Mouse (Mus musculus) liver, embryonic 14.5 days (tissue): Measurements from ENCODE around the gene Cpeb3. TPM values are rescaled to one million over a fixed set of nuclear protein-coding genes. Genes with fewer than 3 reads are reported as not detected.

ENCODE experiments used
- ATAC-seq: fragments of 200-750 bp; cut with Nextera tagmentation; 2 replicates; pipeline ENCODE4 v1.8.0; 2017; ENCODE audit warnings: moderate number of reproducible peaks, mild to moderate bottlenecking, moderate library complexity; ENCODE audit not compliant: insufficient read depth
- DNase-seq, 3 experiments: peaks; one replicate each; pipeline ENCODE4 v3.0.0-alpha.2; 2012 to 2013; ENCODE audit warnings: low read depth in 3 of 3, low spot score in 3 of 3
- H3K27ac ChIP-seq: fragments of 300-500 bp; sonication (generic); 2 replicates; pipeline ENCODE4 v1.5.1; 2014; ENCODE audit warnings: moderate library complexity, mild to moderate bottlenecking, control low read depth, inconsistent platforms
- H3K27me3 ChIP-seq: fragments of 300-500 bp; sonication (generic); 2 replicates; pipeline ENCODE4 v1.6.1; 2014; ENCODE audit warnings: mild to moderate bottlenecking, low read length, moderate library complexity; ENCODE audit not compliant: control insufficient read depth, insufficient read depth
- H3K36me3 ChIP-seq: fragments of 300-500 bp; sonication (generic); replicated peaks from 2 replicates; pipeline ENCODE4 v1.6.1; 2014; ENCODE audit warnings: low read depth; ENCODE audit not compliant: control insufficient read depth, insufficient read depth
- H3K4me1 ChIP-seq, 2 experiments: fragments of 200-500 bp in 1 of 2; fragments of 300-500 bp in 1 of 2; sonication (generic) in 1 of 2; replicated peaks; 2 replicates each; pipeline ENCODE4 v1.6.1; 2012 to 2014; ENCODE audit warnings: antibody characterized with exemption in 1 of 2, inconsistent platforms in 1 of 2, low read length in 1 of 2; ENCODE audit not compliant: control insufficient read depth in 2 of 2, insufficient read depth in 2 of 2
- H3K4me2 ChIP-seq: fragments of 300-500 bp; sonication (generic); 2 replicates; pipeline ENCODE4 v1.6.1; 2014; ENCODE audit warnings: low read depth, mild to moderate bottlenecking, control low read depth, moderate library complexity
- H3K4me3 ChIP-seq, 2 experiments: fragments of 200-500 bp in 1 of 2; fragments of 300-500 bp in 1 of 2; sonication (generic) in 1 of 2; 2 replicates each; pipeline ENCODE4 v1.5.1; 2012 to 2014; ENCODE audit warnings: low read depth in 2 of 2, low read length in 2 of 2, mild to moderate bottlenecking in 2 of 2, control low read depth in 1 of 2, inconsistent platforms in 1 of 2, moderate library complexity in 1 of 2; ENCODE audit not compliant: insufficient read depth in 1 of 2
- H3K9ac ChIP-seq: fragments of 300-500 bp; sonication (generic); replicated peaks from 2 replicates; pipeline ENCODE4 v1.6.1; 2014; ENCODE audit warnings: mild to moderate bottlenecking, control low read depth, moderate library complexity
- H3K9me3 ChIP-seq: fragments of 300-500 bp; sonication (generic); 2 replicates; pipeline ENCODE4 v1.6.1; 2016; ENCODE audit warnings: low read length, mixed read lengths; ENCODE audit not compliant: control insufficient read depth
- CTCF ChIP-seq: IDR thresholded peaks from 2 replicates; pipeline ENCODE4 v1.5.1; 2016; ENCODE audit warnings: antibody characterized with exemption, low read depth, control low read depth
- EP300 ChIP-seq: IDR thresholded peaks from 2 replicates; pipeline ENCODE4 v1.6.1; 2016; ENCODE audit warnings: antibody characterized with exemption, low read depth
- WGBS: fragments of 180-500 bp; shearing (Covaris S2); extraction: QIAGEN DNeasy Blood & Tissue Kit; methylation state at CpG from one replicate; pipeline ENCODE4 v1.1.7; 2014; ENCODE audit not compliant: insufficient replicate concordance; 5-methylcytosine and 5-hydroxymethylcytosine counted together
- polyA plus RNA-seq, 2 experiments: library from polyadenylated mRNA; depleted of rRNA in 1 of 2; stranded (reverse) in 1 of 2; unstranded in 1 of 2; fragments of >200 nt; fragmentation: Nextera tagmentation in 1 of 2; extraction: Ambion mirVana in 1 of 2; gene quantifications; 2 replicates each; pipeline versions ENCODE4 v1.2.1 to v1.2.3; 2012 to 2014

Cpeb3 gene
- polyA plus RNA-seq, 2 experiments = 1.9 to 2.4 TPM

- Histone ChIP-seq H3K36me3 (no peaks in the 10 kb centered on the region), H3K4me2 (no peak overlapping the region), H3K27ac (no peak overlapping the region), H3K9ac (no peak overlapping the region), H3K4me3 (no peak overlapping the region), H3K27me3 (no peaks in the 10 kb centered on the region), H3K9me3 (no peaks in the 10 kb centered on the region), H3K4me1 (no peaks in the 10 kb centered on the region)
- 82% methylated on average over 4 of the region's 4 CpGs for WGBS
- no peak for DNase-seq
- TF ChIP-seq EP300 (no peak), CTCF (no peak)
- no peak for ATAC-seq
Measured at GRCm38 (mm10) chr19:37133666-37134065, 74.7 kb downstream of the Cpeb3 start.

DNA sequence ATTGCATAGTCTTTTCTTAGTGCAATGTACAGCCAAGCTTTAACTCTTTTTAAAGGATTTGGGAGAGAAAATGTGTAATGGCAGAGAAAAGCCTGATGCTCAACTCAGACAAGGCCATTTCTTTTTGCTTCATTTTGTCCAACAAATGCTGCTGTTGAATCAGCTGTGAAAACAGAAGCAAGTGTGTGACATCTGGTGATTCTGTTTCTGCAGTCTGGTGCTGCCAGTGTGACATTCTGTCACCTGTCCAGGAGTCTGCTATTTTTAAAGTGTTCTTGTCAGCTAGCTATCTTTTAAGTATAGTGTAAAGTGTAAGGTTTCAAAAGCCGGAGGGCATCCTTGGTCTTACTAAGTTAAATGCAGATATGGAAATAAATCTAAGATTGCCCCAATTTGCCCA, 76.7 kb downstream of the Cpeb3 start:
- Histone ChIP-seq H3K27me3 (no peaks in the 10 kb centered on the region), H3K4me3 (no peak overlapping the region), H3K4me2 (no peak overlapping the region), H3K9me3 (no peaks in the 10 kb centered on the region), H3K36me3 (no peaks in the 10 kb centered on the region), H3K9ac (no peak overlapping the region), H3K27ac (no peak overlapping the region), H3K4me1 (no peaks in the 10 kb centered on the region; a peak in 1 of 4 replicates)
- TF ChIP-seq CTCF (no peak), EP300 (no peak)
- DNase-seq (no peak), ATAC-seq (no peak)
- 74% methylated on average over 1 of the region's 1 CpGs for WGBS

GRCm38 (mm10) chr19:37128461-37128860, 79.9 kb downstream of the Cpeb3 start:
- TF ChIP-seq CTCF = no peak
- TF ChIP-seq EP300 = no peak
- Histone ChIP-seq H3K4me1 (no peaks in the 10 kb centered on the region; a peak in 1 of 4 replicates), H3K27me3 (no peaks in the 10 kb centered on the region), H3K9ac (no peak overlapping the region), H3K4me2 (no peak overlapping the region), H3K36me3 (no peaks in the 10 kb centered on the region), H3K4me3 (no peak overlapping the region), H3K27ac (no peak overlapping the region), H3K9me3 (no peaks in the 10 kb centered on the region)
- WGBS = 37% methylated on average over 4 of the region's 4 CpGs
- no peak for ATAC-seq
- DNase-seq = no peak

DNA sequence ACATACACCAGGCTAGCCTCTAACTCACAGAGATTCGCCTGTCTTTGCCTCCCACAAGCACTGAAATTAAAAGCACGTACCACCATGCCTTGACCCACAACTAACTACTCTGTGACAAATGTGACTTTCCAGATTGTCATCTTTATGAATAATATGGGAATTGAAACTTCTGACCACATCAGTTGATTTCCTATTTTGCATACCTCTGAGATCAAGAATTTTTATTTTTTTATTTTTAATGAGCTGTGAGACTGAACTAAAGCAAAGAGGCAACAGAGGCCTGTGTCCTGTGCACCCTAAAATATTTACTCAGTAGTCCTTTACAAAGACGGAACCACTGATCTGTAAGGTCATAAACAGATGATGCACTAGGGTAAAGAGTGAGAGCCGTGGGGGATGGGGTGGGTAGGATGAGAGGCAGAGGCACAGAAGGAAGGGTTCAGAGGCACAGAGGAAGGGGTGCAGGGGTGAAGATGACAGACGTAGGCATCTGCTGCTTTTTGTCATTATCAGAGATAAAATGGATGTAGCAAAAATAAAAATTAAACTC, 81.3 kb downstream of the Cpeb3 start:
- no peak for DNase-seq
- WGBS = 66% methylated on average over 5 of the region's 5 CpGs
- Histone ChIP-seq H3K4me1 (no peaks in the 10 kb centered on the region; a peak in 1 of 4 replicates), H3K4me2 (no peak overlapping the region), H3K9me3 (no peaks in the 10 kb centered on the region), H3K27ac (no peak overlapping the region), H3K4me3 (no peak overlapping the region), H3K27me3 (no peaks in the 10 kb centered on the region), H3K36me3 (no peaks in the 10 kb centered on the region), H3K9ac (no peak overlapping the region)
- ATAC-seq = no peak
- TF ChIP-seq CTCF (no peak), EP300 (no peak)

DNA sequence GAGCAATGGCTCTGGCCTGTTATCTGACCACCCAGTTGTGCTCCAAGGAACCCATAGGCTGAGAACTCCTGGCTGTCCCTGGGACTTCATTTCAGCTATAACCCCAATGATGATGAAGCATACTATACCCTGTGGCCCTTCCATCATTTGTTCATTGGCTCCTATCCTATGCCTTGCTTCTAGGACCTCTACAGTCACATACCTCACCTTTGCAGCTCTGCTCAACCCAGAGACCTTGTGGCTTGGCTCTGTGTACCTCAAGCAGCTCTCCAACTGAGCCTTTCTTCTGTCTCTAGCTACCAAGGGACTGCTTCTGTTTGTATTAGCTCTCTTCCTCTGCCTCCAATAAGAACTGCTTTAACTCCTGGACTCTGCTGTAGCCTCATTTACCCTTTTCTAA, 83.4 kb downstream of the Cpeb3 start:
- ATAC-seq (no peak), DNase-seq (no peak)

GRCm38 (mm10) chr19:37119281-37119680, 89.1 kb downstream of the Cpeb3 start:
- WGBS = 71% methylated on average over 2 of the region's 2 CpGs
- no peak for ATAC-seq

More for the DNA sequence above, 83.4 kb downstream of the Cpeb3 start:
- Histone ChIP-seq H3K27ac (no peak overlapping the region), H3K4me2 (no peak overlapping the region), H3K36me3 (no peaks in the 10 kb centered on the region), H3K4me1 (no peaks in the 10 kb centered on the region; a peak in 1 of 4 replicates), H3K27me3 (no peaks in the 10 kb centered on the region), H3K4me3 (no peak overlapping the region), H3K9me3 (no peaks in the 10 kb centered on the region), H3K9ac (no peak overlapping the region)
- TF ChIP-seq CTCF (no peak), EP300 (no peak)

More at GRCm38 (mm10) chr19:37119281-37119680, 89.1 kb downstream of the Cpeb3 start:
- Histone ChIP-seq H3K4me2 (no peak overlapping the region), H3K27ac (no peak overlapping the region), H3K4me3 (no peak overlapping the region), H3K27me3 (no peaks in the 10 kb centered on the region), H3K4me1 (no peaks in the 10 kb centered on the region), H3K9ac (no peak overlapping the region), H3K9me3 (no peaks in the 10 kb centered on the region), H3K36me3 (no peaks in the 10 kb centered on the region)
- DNase-seq = no peak
- TF ChIP-seq CTCF = no peak
- TF ChIP-seq EP300 = no peak
